Mouse (Mus musculus) embryonic fibroblast, embryonic 13.5 days (primary cell): ENCODE results near the gene Elfn1.

Source experiments
- CTCF ChIP-seq: IDR thresholded peaks from 2 replicates; pipeline ENCODE4 v1.5.1; 2011; ENCODE audit warnings: mild to moderate bottlenecking, control low read depth, low read length, moderate library complexity, borderline replicate concordance; ENCODE audit not compliant: insufficient read depth
- POLR2A ChIP-seq: IDR thresholded peaks from 2 replicates; pipeline ENCODE4 v1.6.1; 2011; ENCODE audit warnings: low read depth, mild to moderate bottlenecking, control low read depth, low read length, moderate library complexity

DNA sequence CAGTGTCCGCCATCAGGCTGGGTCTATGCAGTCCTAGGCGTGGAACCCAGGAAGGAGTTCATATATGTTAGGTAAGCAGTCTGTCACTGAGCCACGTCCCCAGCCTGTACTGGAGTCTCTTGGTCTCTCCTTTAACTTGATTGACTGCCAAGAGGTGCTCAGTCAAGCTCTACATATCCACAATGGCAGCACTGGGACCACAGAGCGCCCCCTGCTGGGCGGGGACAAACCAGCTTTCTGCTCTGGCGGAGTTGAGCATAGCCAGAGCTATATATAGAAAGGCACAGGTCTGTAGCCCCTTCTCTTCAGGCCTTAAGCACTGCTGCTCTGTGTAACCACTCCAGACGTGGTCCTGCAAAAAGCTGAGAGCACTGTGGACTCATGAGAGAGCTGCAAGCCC is 25.7 kb downstream of the Elfn1 start:
- TF ChIP-seq CTCF (peak; percentile 32; the same call in 1 of the 2 replicates), POLR2A (no peak)
